Comparison of ENCODE assay signal across 11 mouse cellular contexts in genomic region chrX:12348117-12348516, GRCm38 (mm10).
DNase-seq lines count a peak whose midpoint lies in the region; ATAC-seq and TF ChIP-seq lines count a peak whose summit lies in the region.
"Had no signal": no experiment of that assay in that cellular context is flagged by ENCODE, and none has a peak within 500 bp of the region (broad histone marks: within the 10 kb centered on the region; RNA-seq: fewer than 3 reads in every experiment).

No protein-coding gene starts in this region.

- no peak overlapping the region for H3K4me2 ChIP-seq in lung, embryonic 14.5 days
- no peak overlapping the region for H3K4me2 ChIP-seq in lung, postnatal 0 days (replicated peaks; ENCODE audit: low read depth, low read length)
- H3K4me2 ChIP-seq: forebrain, embryonic 12.5 days; stomach, embryonic 15.5 days had no signal

- H3K27ac ChIP-seq in lung, embryonic 14.5 days (ENCODE audit: low read depth) = no peak overlapping the region
- no peak overlapping the region for H3K27ac ChIP-seq in lung, postnatal 0 days (ENCODE audit: low read length)
- H3K27ac ChIP-seq: forebrain, embryonic 12.5 days; stomach, embryonic 15.5 days had no signal

- H3K9ac ChIP-seq in lung, embryonic 14.5 days = no peak overlapping the region
- H3K9ac ChIP-seq in lung, postnatal 0 days (replicated peaks; ENCODE audit: low read depth) = no peak overlapping the region
- H3K9ac ChIP-seq: forebrain, embryonic 12.5 days; stomach, embryonic 15.5 days had no signal

- H3K9me3 ChIP-seq in lung, embryonic 14.5 days (ENCODE audit: low read depth, low read length) = no peaks in the 10 kb centered on the region
- H3K9me3 ChIP-seq in lung, postnatal 0 days (ENCODE audit: low read length) = no peaks in the 10 kb centered on the region
- H3K9me3 ChIP-seq: forebrain, embryonic 12.5 days; stomach, embryonic 15.5 days had no signal

- TF ChIP-seq CTCF in lung, embryonic 14.5 days (IDR thresholded peaks at IDR 0.05; ENCODE audit: low read depth) = peak; percentile 21; the same call in 1 of the 2 replicates
- TF ChIP-seq CTCF in lung, postnatal 0 days (IDR thresholded peaks at IDR 0.05) = peak; percentile 39

- no peaks in the 10 kb centered on the region for H3K27me3 ChIP-seq in lung, embryonic 14.5 days (ENCODE audit: insufficient read depth, low read length)
- no peaks in the 10 kb centered on the region for H3K27me3 ChIP-seq in lung, postnatal 0 days (replicated peaks; ENCODE audit: insufficient read depth, low read length)
- H3K27me3 ChIP-seq: forebrain, embryonic 12.5 days; stomach, embryonic 15.5 days had no signal

- no peak for ATAC-seq in CD4-positive, CD25-positive, alpha-beta regulatory T cell, adult 4 months
- ATAC-seq in lung, embryonic 14.5 days (ENCODE audit: insufficient read depth) = no peak
- ATAC-seq in lung, postnatal 0 days = no peak

- no peaks in the 10 kb centered on the region for H3K4me1 ChIP-seq in lung, embryonic 14.5 days (ENCODE audit: insufficient read depth)
- no peaks in the 10 kb centered on the region for H3K4me1 ChIP-seq in lung, postnatal 0 days (ENCODE audit: insufficient read depth, low read depth, low read length)
- H3K4me1 ChIP-seq: forebrain, embryonic 12.5 days; stomach, embryonic 15.5 days had no signal

- peak; percentile 20 for DNase-seq in CD4-positive, CD25-positive, alpha-beta regulatory T cell, adult 2 months (ENCODE audit: low read depth, low spot score)
- DNase-seq in lung, embryonic 14.5 days = peak; percentile 15
- DNase-seq in lung, postnatal 14 days = no peak
- DNase-seq in lung, postnatal 0 days (ENCODE audit: low spot score) = no peak
- DNase-seq in yolk sac, embryonic 10.5 days (ENCODE audit: low spot score) = peak; percentile 22
- DNase-seq in layer of hippocampus, adult 11-12 months (ENCODE audit: low spot score) = no peak
- DNase-seq in T-cell, adult 2 months (ENCODE audit: low spot score) = no peak
- DNase-seq: heart, postnatal 4 days had no signal

- no peak overlapping the region for H3K4me3 ChIP-seq in lung, embryonic 14.5 days (ENCODE audit: low read depth, low read length)
- no peak overlapping the region for H3K4me3 ChIP-seq in lung, postnatal 0 days (ENCODE audit: low read depth, low read length)
- H3K4me3 ChIP-seq: forebrain, embryonic 12.5 days; stomach, embryonic 15.5 days had no signal

- no peak for TF ChIP-seq EP300 in lung, postnatal 0 days (IDR thresholded peaks at IDR 0.05)

- 61% methylated on average over 8 of the region's 8 CpGs for WGBS in lung, embryonic 14.5 days
- 67% methylated on average over 8 of the region's 8 CpGs for WGBS in lung, postnatal 0 days

- H3K36me3 ChIP-seq in lung, embryonic 14.5 days (ENCODE audit: insufficient read depth) = no peaks in the 10 kb centered on the region
- H3K36me3 ChIP-seq in lung, postnatal 0 days (ENCODE audit: insufficient read depth, low read length) = no peaks in the 10 kb centered on the region
- H3K36me3 ChIP-seq: forebrain, embryonic 12.5 days; stomach, embryonic 15.5 days had no signal

Comparison
In these comparisons a context has a peak if more than half of its experiments do, and no peak if none do; other contexts are left out.
1. DNase-seq: peak in CD4-positive, CD25-positive, alpha-beta regulatory T cell, adult 2 months (single experiment), lung, embryonic 14.5 days (single experiment) and yolk sac, embryonic 10.5 days (single experiment); none in lung, postnatal 14 days (single experiment), lung, postnatal 0 days (single experiment), layer of hippocampus, adult 11-12 months (single experiment) and T-cell, adult 2 months (single experiment).